Mouse (Mus musculus): Measurements from ENCODE around the gene Fam69b. TPM values are rescaled to one million over a fixed set of nuclear protein-coding genes. Genes with fewer than 3 reads are reported as not detected.

The Fam69b gene
- total RNA-seq, 1 experiment: 24.6 TPM

GRCm38 (mm10) chr2:26610526-26610925, 17.7 kb upstream of the Fam69b start:
- no peak for DNase-seq (ENCODE audit: low read depth, low spot score)
- in situ Hi-C loops (cut with MboI; ENCODE audit: low sequenced_read_pairs in 2 of 2, unreplicated experiment in 2 of 2): no loop called here
- peaks cover 19 to 41% of the 10 kb centered on the region in 2 experiments for H3K4me1 ChIP-seq (ENCODE audit: control insufficient read depth in 2 of 2, insufficient read depth in 2 of 2, low read length in 2 of 2, poor library complexity in 1 of 2)
- H3K36me3 ChIP-seq (ENCODE audit: control insufficient read depth, insufficient read depth, low read length, poor library complexity, severe bottlenecking): no peaks in the 10 kb centered on the region
- peak overlapping the region; percentile 29 for H3K27ac ChIP-seq (ENCODE audit: insufficient read depth, low read depth, low read length, poor library complexity, severe bottlenecking)
- no peaks in the 10 kb centered on the region for H3K9me3 ChIP-seq (ENCODE audit: control insufficient read depth, insufficient read depth, low read depth, low read length)
- H3K9ac ChIP-seq (ENCODE audit: insufficient read depth, low read depth, low read length, poor library complexity, severe bottlenecking): no peak overlapping the region
- no peak overlapping the region for H3K4me3 ChIP-seq (ENCODE audit: insufficient read depth in 1 of 2, low read depth in 1 of 2, low read length in 2 of 2, poor library complexity in 1 of 2, severe bottlenecking in 1 of 2)
- no peak; the same call in 1 of the 2 replicates for TF ChIP-seq CHD2 (IDR thresholded peaks at IDR 0.05; ENCODE audit: low read depth, low read length)
- no peak for TF ChIP-seq MAFK (IDR thresholded peaks at IDR 0.05; ENCODE audit: insufficient read depth, low read depth, low read length)
- no peak for TF ChIP-seq ZNF384 (IDR thresholded peaks at IDR 0.05; ENCODE audit: low read depth, low read length)
- no peak for TF ChIP-seq ZC3H11A (IDR thresholded peaks at IDR 0.05; ENCODE audit: borderline replicate concordance, low read depth, low read length)
- TF ChIP-seq HCFC1 (IDR thresholded peaks at IDR 0.05; ENCODE audit: borderline replicate concordance, insufficient read depth, low read length): no peak

- H3K4me3 ChIP-seq (ENCODE audit: insufficient read depth in 1 of 2, low read depth in 1 of 2, low read length in 2 of 2, poor library complexity in 1 of 2, severe bottlenecking in 1 of 2): no peak overlapping the region
- H3K27ac ChIP-seq (ENCODE audit: insufficient read depth, low read depth, low read length, poor library complexity, severe bottlenecking): peak overlapping the region; percentile 69; the same call in 1 of the 2 replicates
- no peaks in the 10 kb centered on the region for H3K36me3 ChIP-seq (ENCODE audit: control insufficient read depth, insufficient read depth, low read length, poor library complexity, severe bottlenecking)
- no peak for DNase-seq (ENCODE audit: low read depth, low spot score)
- H3K4me1 ChIP-seq (ENCODE audit: control insufficient read depth in 2 of 2, insufficient read depth in 2 of 2, low read length in 2 of 2, poor library complexity in 1 of 2): peaks cover 19 to 41% of the 10 kb centered on the region in 2 experiments
- H3K9me3 ChIP-seq (ENCODE audit: control insufficient read depth, insufficient read depth, low read depth, low read length): no peaks in the 10 kb centered on the region
- H3K9ac ChIP-seq (ENCODE audit: insufficient read depth, low read depth, low read length, poor library complexity, severe bottlenecking): no peak overlapping the region
- TF ChIP-seq HCFC1 (IDR thresholded peaks at IDR 0.05; ENCODE audit: borderline replicate concordance, insufficient read depth, low read length) (no peak), CHD2 (IDR thresholded peaks at IDR 0.05; ENCODE audit: low read depth, low read length) (no peak), ZC3H11A (IDR thresholded peaks at IDR 0.05; ENCODE audit: borderline replicate concordance, low read depth, low read length) (no peak), MAFK (IDR thresholded peaks at IDR 0.05; ENCODE audit: insufficient read depth, low read depth, low read length) (no peak), ZNF384 (IDR thresholded peaks at IDR 0.05; ENCODE audit: low read depth, low read length) (no peak; the same call in 1 of the 2 replicates)
- in situ Hi-C loops (cut with MboI; ENCODE audit: low sequenced_read_pairs in 2 of 2, unreplicated experiment in 2 of 2): no loop called here
Observed at GRCm38 (mm10) chr2:26611054-26611453, 17.2 kb upstream of the Fam69b start.

- Histone ChIP-seq H3K4me3 (ENCODE audit: insufficient read depth in 1 of 2, low read depth in 1 of 2, low read length in 2 of 2, poor library complexity in 1 of 2, severe bottlenecking in 1 of 2) (no peak overlapping the region), H3K27ac (ENCODE audit: insufficient read depth, low read depth, low read length, poor library complexity, severe bottlenecking) (peak overlapping the region; percentile 69; the same call in 1 of the 2 replicates), H3K36me3 (ENCODE audit: control insufficient read depth, insufficient read depth, low read length, poor library complexity, severe bottlenecking) (no peaks in the 10 kb centered on the region), H3K9ac (ENCODE audit: insufficient read depth, low read depth, low read length, poor library complexity, severe bottlenecking) (no peak overlapping the region), H3K4me1 (ENCODE audit: control insufficient read depth in 2 of 2, insufficient read depth in 2 of 2, low read length in 2 of 2, poor library complexity in 1 of 2) (peaks cover 19 to 39% of the 10 kb centered on the region in 2 experiments), H3K9me3 (ENCODE audit: control insufficient read depth, insufficient read depth, low read depth, low read length) (no peaks in the 10 kb centered on the region)
- TF ChIP-seq MAFK (IDR thresholded peaks at IDR 0.05; ENCODE audit: insufficient read depth, low read depth, low read length) (no peak), ZNF384 (IDR thresholded peaks at IDR 0.05; ENCODE audit: low read depth, low read length) (no peak), HCFC1 (IDR thresholded peaks at IDR 0.05; ENCODE audit: borderline replicate concordance, insufficient read depth, low read length) (no peak)
- DNase-seq (ENCODE audit: low read depth, low spot score): no peak
- in situ Hi-C loops (cut with MboI; ENCODE audit: low sequenced_read_pairs in 2 of 2, unreplicated experiment in 2 of 2): no loop called here
Observed at GRCm38 (mm10) chr2:26611896-26612295, 16.4 kb upstream of the Fam69b start.

- DNase-seq (ENCODE audit: low read depth, low spot score): no peak
- H3K36me3 ChIP-seq (ENCODE audit: control insufficient read depth, insufficient read depth, low read length, poor library complexity, severe bottlenecking): no peaks in the 10 kb centered on the region
- H3K27ac ChIP-seq (ENCODE audit: insufficient read depth, low read depth, low read length, poor library complexity, severe bottlenecking): no peak overlapping the region
- no peaks in the 10 kb centered on the region for H3K9me3 ChIP-seq (ENCODE audit: control insufficient read depth, insufficient read depth, low read depth, low read length)
- peaks cover 19 to 43% of the 10 kb centered on the region in 2 experiments for H3K4me1 ChIP-seq (ENCODE audit: control insufficient read depth in 2 of 2, insufficient read depth in 2 of 2, low read length in 2 of 2, poor library complexity in 1 of 2)
- no peak for TF ChIP-seq ZNF384 (IDR thresholded peaks at IDR 0.05; ENCODE audit: low read depth, low read length)
- TF ChIP-seq MAFK (IDR thresholded peaks at IDR 0.05; ENCODE audit: insufficient read depth, low read depth, low read length): no peak
- no peak for TF ChIP-seq CHD2 (IDR thresholded peaks at IDR 0.05; ENCODE audit: low read depth, low read length)
- no peak for TF ChIP-seq ZC3H11A (IDR thresholded peaks at IDR 0.05; ENCODE audit: borderline replicate concordance, low read depth, low read length)
- no peak for TF ChIP-seq HCFC1 (IDR thresholded peaks at IDR 0.05; ENCODE audit: borderline replicate concordance, insufficient read depth, low read length)
- no peak overlapping the region for H3K9ac ChIP-seq (ENCODE audit: insufficient read depth, low read depth, low read length, poor library complexity, severe bottlenecking)
- H3K4me3 ChIP-seq (ENCODE audit: insufficient read depth in 1 of 2, low read depth in 1 of 2, low read length in 2 of 2, poor library complexity in 1 of 2, severe bottlenecking in 1 of 2): no peak overlapping the region
- in situ Hi-C loops (cut with MboI; ENCODE audit: low sequenced_read_pairs in 2 of 2, unreplicated experiment in 2 of 2): no loop called here
Observed at GRCm38 (mm10) chr2:26614903-26615302, 13.4 kb upstream of the Fam69b start.
